Mouse (Mus musculus) retina, postnatal 7 days (tissue): ENCODE data around the gene Cdk9.

Source experiments
- DNase-seq: peaks from one replicate; pipeline ENCODE4 v3.0.0-alpha.2; 2012; ENCODE audit warnings: low read depth, low spot score

Gene Cdk9

GRCm38 (mm10) chr2:32712934-32713817 lies at the start of gene Cdk9:
TSS of gene Cdk9 (minus strand) at chr2:32713076.
- peak; percentile 89 for DNase-seq

- no peak for DNase-seq
Measured at GRCm38 (mm10) chr2:32761859-32762258, 49.0 kb upstream of the Cdk9 start.

GRCm38 (mm10) chr2:32761361-32761760 lies 48.5 kb upstream of the Cdk9 start:
- DNase-seq, result no peak

GRCm38 (mm10) chr2:32759001-32759400 lies 46.1 kb upstream of the Cdk9 start:
- no peak for DNase-seq

- DNase-seq, result no peak
Measured at GRCm38 (mm10) chr2:32758503-32758902, 45.6 kb upstream of the Cdk9 start.

GRCm38 (mm10) chr2:32757056-32757845 lies 44.4 kb upstream of the Cdk9 start, which contains the start of gene Tor2a:
TSS of gene Tor2a (plus strand) at chr2:32757234.
- DNase-seq, result peak; percentile 90

- no peak for DNase-seq
Measured at GRCm38 (mm10) chr2:32756674-32757055, 43.8 kb upstream of the Cdk9 start.

GRCm38 (mm10) chr2:32752181-32752580 lies 39.3 kb upstream of the Cdk9 start:
- DNase-seq, result no peak

GRCm38 (mm10) chr2:32751665-32752033 lies 38.8 kb upstream of the Cdk9 start:
- no peak for DNase-seq

- DNase-seq, result peak; percentile 70
Measured at GRCm38 (mm10) chr2:32750887-32751664, 38.2 kb upstream of the Cdk9 start.

GRCm38 (mm10) chr2:32750199-32750598 lies 37.3 kb upstream of the Cdk9 start:
- DNase-seq, result no peak

GRCm38 (mm10) chr2:32749082-32749481 lies 36.2 kb upstream of the Cdk9 start:
- DNase-seq, result no peak

GRCm38 (mm10) chr2:32744272-32744982 lies 31.6 kb upstream of the Cdk9 start:
- DNase-seq, result no peak

GRCm38 (mm10) chr2:32742173-32742531 lies 29.3 kb upstream of the Cdk9 start:
- no peak for DNase-seq

- DNase-seq, result no peak
Measured at GRCm38 (mm10) chr2:32741273-32742172, 28.6 kb upstream of the Cdk9 start.

- no peak for DNase-seq
Measured at GRCm38 (mm10) chr2:32740916-32741272, 28.0 kb upstream of the Cdk9 start, which contains the start of gene 6330409D20Rik. TSS of gene 6330409D20Rik (minus strand) at chr2:32741016.

- no peak for DNase-seq
Measured at GRCm38 (mm10) chr2:32739311-32739710, 26.4 kb upstream of the Cdk9 start.

- DNase-seq, result no peak
Measured at GRCm38 (mm10) chr2:32737008-32737407, 24.1 kb upstream of the Cdk9 start.

GRCm38 (mm10) chr2:32736306-32736829 lies 23.5 kb upstream of the Cdk9 start:
- no peak for DNase-seq

- DNase-seq, result no peak
Measured at GRCm38 (mm10) chr2:32734933-32735332, 22.1 kb upstream of the Cdk9 start.
